Mouse (Mus musculus) gastrocnemius, adult 2 months (tissue): ENCODE results near the gene Exosc3. TPM values are rescaled to one million over a fixed set of nuclear protein-coding genes. Genes with fewer than 3 reads are reported as not detected.

Experiments
- DNase-seq: peaks from one replicate; pipeline ENCODE4 v3.0.0; 2022
- H3K27ac ChIP-seq: fragments of 200-600 bp; 2 replicates; pipeline ENCODE4 v1.8.1; 2022; ENCODE audit warnings: mild to moderate bottlenecking
- H3K4me3 ChIP-seq: fragments of 200-600 bp; 2 replicates; pipeline ENCODE4 v1.8.1; 2022; ENCODE audit warnings: mild to moderate bottlenecking, moderate library complexity
- CTCF ChIP-seq: fragments of 200-600 bp; IDR thresholded peaks from 2 replicates; pipeline ENCODE4 v1.8.1; 2022; ENCODE audit warnings: antibody characterized with exemption, mild to moderate bottlenecking, moderate library complexity
- intact Hi-C: fragments of 180-260 bp; cut with DNase I; formaldehyde crosslinking; loops from one replicate; pipeline ENCODE4 v1.15.1; 2025
- total RNA-seq, 2 experiments: library from RNA; stranded (reverse); gene quantifications; 2 replicates each; pipeline ENCODE4 v1.2.3; 2021

Exosc3 gene
- total RNA-seq, 2 experiments from 2014 or later, result 11.2 to 16.3 TPM

DNA sequence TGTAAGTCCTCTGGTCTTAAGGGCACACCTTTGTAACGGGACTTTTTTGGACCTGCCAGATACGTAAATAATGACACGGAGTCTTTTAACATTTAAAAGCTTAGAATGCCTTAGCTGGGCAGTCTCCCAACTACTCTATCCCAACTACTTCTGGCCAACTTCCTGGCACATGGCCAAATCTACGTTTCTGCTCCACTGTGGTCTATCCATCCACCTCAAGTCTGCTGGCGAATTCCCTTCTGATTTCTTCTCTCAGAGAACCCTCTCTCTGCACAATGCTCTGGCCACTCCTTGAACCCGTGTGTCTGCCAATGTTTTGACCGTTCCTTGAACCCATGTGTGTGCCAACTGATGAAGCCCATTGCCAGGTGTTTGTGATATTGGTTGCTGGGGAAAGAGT lies 11.4 kb downstream of the Exosc3 start:
- Histone ChIP-seq H3K27ac (no peak overlapping the region), H3K4me3 (no peak overlapping the region)
- DNase-seq, result no peak
- intact Hi-C loops, result no loop called here
- no peak for TF ChIP-seq CTCF

DNA sequence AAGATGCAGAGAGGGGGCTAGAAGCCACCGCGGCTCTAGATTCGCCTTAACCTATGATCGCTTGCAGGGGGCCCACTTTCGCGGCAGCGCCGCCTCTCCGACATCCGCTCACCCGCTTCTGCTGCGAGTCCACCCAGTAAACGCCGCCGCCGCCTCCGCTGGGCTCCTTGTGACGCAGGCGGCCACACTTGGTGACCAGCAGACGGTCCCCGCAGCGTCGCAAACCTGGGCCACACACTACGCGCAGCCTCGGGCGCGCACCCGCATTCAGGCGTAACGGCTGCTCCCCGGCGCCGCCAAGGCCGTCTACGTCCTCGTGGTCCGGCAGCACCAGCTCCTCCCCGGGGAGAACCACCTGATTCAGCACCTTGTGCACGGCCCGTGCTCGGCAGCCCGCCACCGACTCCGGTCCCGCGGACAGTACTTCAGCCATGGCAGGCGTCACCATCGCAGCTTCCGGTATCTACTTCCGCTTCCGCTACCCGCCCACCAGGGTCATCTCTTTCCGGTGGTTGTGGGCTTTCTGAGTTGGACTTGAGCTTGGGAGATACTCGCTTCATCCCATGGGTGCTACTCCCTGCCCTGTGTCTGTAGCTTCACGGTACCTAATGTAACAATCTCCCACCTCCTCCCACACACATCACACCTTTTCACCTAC lies 22.2 kb downstream of the Exosc3 start:
- intact Hi-C loops, result loop anchor here (1.0 kb wide), 1 partner anchor 22 kb away; the partner anchor contains the start of genes Dcaf10 and Exosc3
- Histone ChIP-seq H3K27ac (peak overlapping the region; percentile 94), H3K4me3 (peak overlapping the region; percentile 80)
- no peak for TF ChIP-seq CTCF
- peak; percentile 93 for DNase-seq

DNA sequence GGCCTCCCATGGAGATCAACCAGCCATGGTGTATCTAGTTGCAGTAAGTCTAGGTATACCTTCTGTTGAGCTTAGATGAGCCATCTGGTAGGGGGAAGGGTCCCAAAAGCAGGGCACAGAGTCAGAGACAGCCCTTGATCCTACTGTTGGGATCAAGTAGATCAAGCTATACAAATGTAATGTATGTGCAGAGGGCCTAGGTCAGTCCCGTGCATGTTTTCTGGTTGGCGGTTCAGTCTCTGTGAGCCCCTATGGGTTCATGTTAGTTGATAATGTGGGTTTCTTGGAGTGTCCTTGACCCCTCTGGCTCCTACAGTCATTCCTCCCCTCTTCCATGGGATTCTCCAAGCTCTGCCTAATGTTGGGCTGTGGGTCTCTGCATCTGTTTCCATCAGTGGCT lies 31.5 kb downstream of the Exosc3 start:
- intact Hi-C loops, result no loop called here
- no peak for TF ChIP-seq CTCF
- Histone ChIP-seq H3K27ac (no peak overlapping the region), H3K4me3 (no peak overlapping the region)
- no peak for DNase-seq

DNA sequence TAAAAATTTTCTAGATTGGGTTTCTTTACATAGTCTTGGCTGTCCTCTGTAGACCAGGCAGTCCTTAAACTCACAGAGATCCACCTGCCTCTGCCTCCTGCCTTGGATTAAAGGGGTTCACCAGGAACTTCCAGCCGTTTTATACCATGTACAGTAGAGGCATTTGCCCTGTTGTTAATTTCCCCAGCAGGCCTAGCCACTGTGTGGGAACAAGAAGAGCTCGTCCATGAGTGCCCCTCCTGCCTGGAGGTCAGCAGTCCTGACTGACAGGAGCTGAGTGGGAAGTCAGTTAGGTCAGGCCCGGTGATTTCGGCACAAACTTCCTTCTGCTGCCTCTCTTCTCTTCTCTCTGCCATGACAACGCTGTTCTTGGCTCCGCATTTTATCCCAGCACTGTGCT lies 33.9 kb downstream of the Exosc3 start:
- DNase-seq, result no peak
- H3K27ac ChIP-seq, result no peak overlapping the region
- intact Hi-C loops, result no loop called here
- H3K4me3 ChIP-seq, result no peak overlapping the region
- TF ChIP-seq CTCF, result no peak

DNA sequence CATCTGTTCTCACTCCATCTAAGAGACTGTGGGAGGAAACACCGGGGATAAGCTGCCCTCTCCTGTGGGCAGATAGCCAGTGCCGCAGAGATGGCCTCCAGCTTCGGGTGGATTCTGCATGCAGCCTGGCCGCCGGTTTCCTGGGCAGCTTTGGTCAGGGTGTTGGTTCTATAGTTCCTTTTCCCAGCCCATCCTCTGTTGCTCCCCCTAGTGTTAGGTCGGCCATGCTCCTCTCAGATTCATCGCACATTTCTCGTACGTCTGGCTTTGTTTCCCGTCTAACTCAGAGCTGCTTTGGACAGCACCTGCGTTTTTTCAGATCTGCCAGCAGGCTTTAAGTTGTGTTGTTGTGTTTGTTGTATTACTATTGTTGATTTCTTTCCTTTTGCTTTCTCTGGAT lies 34.5 kb downstream of the Exosc3 start:
- peak; percentile 25 for DNase-seq
- intact Hi-C loops, result no loop called here
- TF ChIP-seq CTCF, result peak; percentile 40; the same call in 1 of the 2 replicates
- no peak overlapping the region for H3K4me3 ChIP-seq
- no peak overlapping the region for H3K27ac ChIP-seq

DNA sequence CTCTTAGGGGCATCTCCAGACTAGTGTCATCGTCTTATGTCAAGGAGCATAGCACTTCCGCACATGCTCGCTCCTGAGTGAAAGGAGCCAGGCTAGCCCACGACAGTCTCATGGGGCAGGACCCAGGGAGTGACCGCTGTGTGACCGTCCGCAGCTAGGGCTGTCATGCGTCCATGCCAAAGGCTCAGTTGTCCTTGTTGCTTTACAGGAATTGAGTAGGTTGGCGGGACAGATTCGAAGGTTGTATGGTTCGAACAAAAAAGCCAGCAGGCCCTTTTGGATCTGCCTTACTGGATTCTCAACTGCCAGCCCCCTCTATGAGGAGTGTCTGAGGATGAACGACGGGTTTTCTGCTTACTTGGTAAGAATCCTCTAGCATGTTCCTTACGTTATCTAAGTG lies 37.0 kb downstream of the Exosc3 start:
- no peak for TF ChIP-seq CTCF
- intact Hi-C loops, result no loop called here
- no peak for DNase-seq
- no peak overlapping the region for H3K27ac ChIP-seq
- no peak overlapping the region for H3K4me3 ChIP-seq

DNA sequence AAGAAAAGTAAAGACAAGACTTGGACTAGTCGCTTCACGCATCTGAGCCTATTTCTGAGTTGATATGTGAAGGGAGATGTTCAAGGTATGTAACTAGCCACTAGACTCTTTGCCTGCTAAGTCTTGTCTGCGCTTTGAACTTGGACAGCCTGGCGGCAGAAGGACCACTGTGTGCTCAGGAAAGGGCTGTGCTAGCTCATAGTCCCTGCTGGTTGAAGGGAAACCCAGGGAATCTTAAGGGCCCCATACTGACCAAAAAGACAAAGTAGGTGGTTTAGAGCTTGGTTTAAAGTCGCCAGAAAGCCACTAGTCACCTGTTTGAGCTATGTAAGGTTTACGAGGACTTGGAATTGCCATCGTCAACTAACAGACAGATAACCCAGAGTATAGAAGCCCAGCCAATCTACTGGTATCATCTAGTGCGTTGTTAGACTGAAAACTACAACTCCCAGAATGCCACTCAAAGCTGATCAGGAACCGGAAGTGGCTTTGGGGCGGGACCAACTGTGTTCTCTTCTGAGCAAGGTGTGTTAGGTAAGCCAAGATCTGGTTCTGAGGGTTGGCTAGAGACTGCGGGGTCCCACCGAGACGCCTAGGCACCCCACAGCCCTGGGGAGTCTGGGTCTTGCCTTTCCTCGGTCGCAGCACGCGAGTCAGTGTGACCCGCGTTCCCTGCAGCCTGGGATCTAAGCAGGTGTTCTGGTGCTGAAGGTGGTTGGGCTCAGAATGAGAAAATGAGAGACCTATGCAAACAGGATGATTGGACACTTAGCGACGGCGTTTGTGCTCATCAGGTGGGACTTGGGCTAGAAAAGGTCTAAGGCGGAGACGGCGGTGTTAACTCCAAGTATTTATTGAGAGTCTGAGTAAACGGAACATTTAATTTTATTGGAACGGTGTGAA lies 45.6 kb downstream of the Exosc3 start, which contains the start of gene Trmt10b:
Gene Trmt10b, plus strand, starts transcription at position 466 of the 903 bp plus-strand sequence.
- peak; percentile 84 for DNase-seq
- Histone ChIP-seq H3K4me3 (peak within 1 kb of the TSS; percentile 94), H3K27ac (peak within 1 kb of the TSS; percentile 86)
- no peak for TF ChIP-seq CTCF
- intact Hi-C loops, result loop anchor here (5.0 kb wide), 1 partner anchor 555 kb away; no protein-coding TSS in a partner anchor

DNA sequence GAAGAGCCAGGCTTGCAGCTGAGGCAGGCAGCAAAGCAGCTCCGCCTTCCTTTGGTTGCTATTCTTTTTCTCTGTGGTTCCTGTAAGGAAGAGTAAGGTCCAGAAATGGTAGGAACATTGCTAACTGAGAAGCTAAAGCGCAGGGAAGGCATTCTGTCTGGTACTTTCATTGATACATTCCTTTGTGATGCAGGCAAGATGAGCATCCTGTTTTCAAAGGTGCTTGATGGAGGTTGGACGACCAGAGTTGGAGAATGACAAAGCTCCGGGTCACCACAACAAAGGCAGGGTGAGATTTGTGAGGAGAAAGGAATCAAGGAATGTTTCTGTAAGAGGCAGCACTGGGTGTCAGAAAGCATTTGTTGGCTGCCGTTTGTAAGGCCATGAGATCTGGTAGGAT lies 54.6 kb downstream of the Exosc3 start:
- TF ChIP-seq CTCF, result no peak
- intact Hi-C loops, result loop anchor here (5.0 kb wide), 1 partner anchor 324 kb away; no protein-coding TSS in a partner anchor
- H3K4me3 ChIP-seq, result no peak overlapping the region
- no peak overlapping the region for H3K27ac ChIP-seq
- DNase-seq, result no peak

DNA sequence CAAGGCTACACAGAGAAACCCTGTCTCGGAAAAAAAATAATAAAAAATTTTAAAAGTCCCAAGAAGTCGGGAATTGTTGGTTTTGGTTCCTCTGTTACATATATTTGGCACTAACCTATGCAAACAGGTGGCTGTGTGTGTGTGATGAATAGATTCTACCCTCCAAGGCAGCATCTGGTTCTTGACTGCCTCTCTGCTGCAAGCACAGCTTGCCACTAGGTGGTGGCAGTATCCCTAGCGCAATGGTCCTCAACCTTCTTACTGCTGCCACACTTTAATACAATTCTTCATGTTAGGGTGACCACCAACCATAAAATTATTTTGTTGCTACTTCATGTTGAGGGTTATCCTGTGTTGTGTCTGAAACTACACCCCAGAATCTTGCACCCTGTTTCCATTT lies 56.2 kb downstream of the Exosc3 start:
- intact Hi-C loops, result loop anchor here (5.0 kb wide), 1 partner anchor 326 kb away; no protein-coding TSS in a partner anchor
- no peak for DNase-seq
- peak; percentile 71 for TF ChIP-seq CTCF
- H3K4me3 ChIP-seq, result no peak overlapping the region
- no peak overlapping the region for H3K27ac ChIP-seq

DNA sequence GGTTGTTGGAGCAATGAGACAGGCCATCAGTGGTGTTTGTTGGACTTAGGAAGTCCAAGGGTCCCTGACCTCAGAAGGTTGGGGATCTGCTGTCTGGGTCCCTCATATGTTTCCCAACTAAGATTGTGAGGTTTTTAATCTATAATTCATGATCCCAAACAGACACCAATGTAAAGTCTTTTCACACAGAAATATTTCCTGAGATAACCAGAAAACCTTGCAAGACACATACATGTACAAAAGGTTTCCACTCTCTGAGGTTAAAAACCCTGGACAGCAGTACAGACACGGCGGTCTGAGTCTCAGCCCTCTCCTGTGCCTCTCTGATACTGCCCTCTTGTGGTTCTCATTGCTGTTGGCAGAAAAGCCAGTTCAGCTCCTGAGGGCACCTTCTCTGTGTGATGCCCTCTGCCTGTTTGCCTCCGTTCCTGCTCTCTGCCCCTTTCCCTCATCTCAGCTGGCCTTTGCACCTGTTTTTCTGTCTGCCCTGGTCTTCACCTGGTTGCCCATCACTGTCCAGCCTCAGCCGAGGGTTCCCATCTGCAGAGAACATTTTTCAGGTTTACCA lies 62.5 kb downstream of the Exosc3 start:
- no peak overlapping the region for H3K27ac ChIP-seq
- TF ChIP-seq CTCF, result peak; percentile 89
- DNase-seq, result peak; percentile 58

DNA sequence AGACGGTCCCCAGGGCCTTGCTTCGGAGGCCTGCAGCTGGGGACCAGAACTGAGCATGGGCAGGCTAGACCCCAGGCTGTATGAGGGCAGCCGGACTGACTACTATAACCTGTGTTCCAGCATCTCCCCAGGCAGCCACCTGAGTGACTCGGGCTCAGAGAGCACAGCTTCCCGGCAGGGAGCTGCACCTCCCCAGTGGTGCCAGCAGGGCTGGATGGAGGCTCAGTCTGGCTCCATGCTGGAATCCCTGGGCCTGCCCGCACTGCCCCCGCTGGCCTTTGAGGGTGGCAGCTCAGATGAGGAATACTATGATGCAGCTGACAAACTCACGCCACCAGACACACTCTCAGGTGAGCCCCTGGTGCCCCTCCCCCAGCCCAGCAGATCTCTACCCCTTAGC lies 63.2 kb downstream of the Exosc3 start:
- intact Hi-C loops, result loop anchor here (1.0 kb wide), 1 partner anchor 182 kb away; no protein-coding TSS in a partner anchor
- no peak overlapping the region for H3K4me3 ChIP-seq
- no peak for TF ChIP-seq CTCF
- no peak for DNase-seq
- no peak overlapping the region for H3K27ac ChIP-seq

More for the DNA sequence above, 62.5 kb downstream of the Exosc3 start:
- intact Hi-C loops, result loop anchor here (1.0 kb wide), 1 partner anchor 183 kb away; no protein-coding TSS in a partner anchor
- H3K4me3 ChIP-seq, result no peak overlapping the region

DNA sequence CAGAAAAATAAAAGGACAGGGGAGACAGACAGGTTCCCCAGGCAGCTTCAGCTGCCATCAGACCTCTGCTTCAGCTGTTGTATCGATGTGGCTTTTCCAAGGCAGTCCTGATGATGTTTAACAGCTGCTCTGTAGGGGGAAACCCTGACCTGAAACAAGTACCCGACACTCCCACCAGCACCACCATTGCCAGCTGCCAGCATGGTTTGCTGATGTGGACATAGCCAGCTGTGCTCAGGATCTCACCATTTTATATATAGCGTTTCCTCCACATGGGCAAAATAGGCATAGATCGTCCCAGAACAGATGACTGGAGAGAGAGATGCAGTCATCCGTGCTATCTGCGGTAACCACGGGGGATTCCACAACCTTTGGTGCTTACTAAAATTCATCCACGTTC lies 66.8 kb downstream of the Exosc3 start:
- no peak overlapping the region for H3K4me3 ChIP-seq
- DNase-seq, result no peak
- H3K27ac ChIP-seq, result no peak overlapping the region
- TF ChIP-seq CTCF, result no peak
- intact Hi-C loops, result no loop called here
